Mouse (Mus musculus) forelimb bud, embryonic 11.5 days (tissue): ENCODE measurements around the gene Capn3.

Source experiments
- DNase-seq: peaks from one replicate; pipeline ENCODE4 v3.0.0-alpha.2; 2012; ENCODE audit warnings: low read depth, low spot score

Gene Capn3

GRCm38 (mm10) chr2:120455719-120456118, at the start of gene Capn3:
TSS of gene Capn3 (plus strand) at chr2:120456019.
- no peak for DNase-seq

- DNase-seq = no peak
Observed at GRCm38 (mm10) chr2:120411096-120411628, 44.7 kb upstream of the Capn3 start.

GRCm38 (mm10) chr2:120414113-120414512, 41.7 kb upstream of the Capn3 start:
- DNase-seq = no peak

- DNase-seq = no peak
Observed at GRCm38 (mm10) chr2:120414738-120415414, 40.9 kb upstream of the Capn3 start.

GRCm38 (mm10) chr2:120424386-120424785, 31.4 kb upstream of the Capn3 start:
- no peak for DNase-seq

GRCm38 (mm10) chr2:120444486-120444885, 11.3 kb upstream of the Capn3 start:
- DNase-seq = no peak

- DNase-seq = peak; percentile 2
Observed at GRCm38 (mm10) chr2:120446373-120446772, 9.4 kb upstream of the Capn3 start.

GRCm38 (mm10) chr2:120447306-120447705, 8.5 kb upstream of the Capn3 start:
- DNase-seq = no peak

- no peak for DNase-seq
Observed at GRCm38 (mm10) chr2:120450724-120451123, 5.1 kb upstream of the Capn3 start.

GRCm38 (mm10) chr2:120452600-120452999, 3.2 kb upstream of the Capn3 start:
- no peak for DNase-seq

- no peak for DNase-seq
Observed at GRCm38 (mm10) chr2:120454987-120455386, 832 bp upstream of the Capn3 start.

GRCm38 (mm10) chr2:120460216-120460615, 4.4 kb downstream of the Capn3 start:
- no peak for DNase-seq

GRCm38 (mm10) chr2:120463328-120463727, 7.5 kb downstream of the Capn3 start:
- DNase-seq = no peak

- no peak for DNase-seq
Observed at GRCm38 (mm10) chr2:120464091-120464490, 8.3 kb downstream of the Capn3 start.

GRCm38 (mm10) chr2:120464732-120465396, 9.0 kb downstream of the Capn3 start:
- DNase-seq = no peak

GRCm38 (mm10) chr2:120465397-120465785, 9.6 kb downstream of the Capn3 start:
- DNase-seq = peak; percentile 8

GRCm38 (mm10) chr2:120468011-120468410, 12.2 kb downstream of the Capn3 start:
- no peak for DNase-seq

GRCm38 (mm10) chr2:120469220-120469619, 13.4 kb downstream of the Capn3 start:
- no peak for DNase-seq

GRCm38 (mm10) chr2:120469715-120470114, 13.9 kb downstream of the Capn3 start:
- DNase-seq = no peak

- DNase-seq = no peak
Observed at GRCm38 (mm10) chr2:120470856-120471255, 15.0 kb downstream of the Capn3 start.

GRCm38 (mm10) chr2:120476277-120477087, 20.7 kb downstream of the Capn3 start:
- DNase-seq = no peak

- peak; percentile 72 for DNase-seq
Observed at GRCm38 (mm10) chr2:120478600-120478999, 22.8 kb downstream of the Capn3 start.
